Mouse (Mus musculus): ENCODE results near the gene Fto. TPM values are rescaled to one million over a fixed set of nuclear protein-coding genes. Genes with fewer than 3 reads are reported as not detected.

Gene Fto
- polyA plus RNA-seq, 1 experiment from 2014 or later, result 90.1 TPM

DNA sequence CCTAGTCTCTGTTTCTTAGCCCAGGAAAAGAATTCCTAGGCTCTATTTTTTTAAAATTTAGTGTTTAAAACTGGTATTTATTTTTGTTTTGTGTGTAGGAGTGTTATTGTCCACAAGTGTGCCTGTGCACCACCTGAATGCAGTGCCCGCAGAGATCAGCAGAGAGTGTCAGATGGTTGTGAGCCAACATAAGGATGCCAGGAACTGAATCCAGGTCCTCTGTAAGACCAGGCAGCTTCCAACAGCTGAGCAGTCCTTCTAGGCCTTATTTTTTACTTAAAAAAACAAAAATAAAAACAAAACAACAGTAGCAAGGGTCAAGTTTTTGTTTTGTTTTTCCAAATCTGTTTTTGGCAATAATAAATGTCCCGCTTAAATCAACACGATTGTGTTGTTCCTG, 69.9 kb downstream of the Fto start:
- H3K36me3 ChIP-seq (ENCODE audit: poor library complexity, severe bottlenecking), result no peaks in the 10 kb centered on the region
- H3K27ac ChIP-seq, result no peak overlapping the region
- no peak for ATAC-seq
- WGBS, result 65% methylated on average over 3 of the region's 3 CpGs
- no peak overlapping the region; the same call in 1 of the 2 replicates for H3K4me2 ChIP-seq
- H3K9me3 ChIP-seq (replicated peaks), result no peaks in the 10 kb centered on the region
- H3K4me3 ChIP-seq, result no peak overlapping the region
- H3K27me3 ChIP-seq, result peaks cover 17% of the 10 kb centered on the region
- H3K9ac ChIP-seq, result no peak overlapping the region
- H3K4me1 ChIP-seq, result peaks cover 40% of the 10 kb centered on the region

- H3K9ac ChIP-seq, result no peak overlapping the region
- no peaks in the 10 kb centered on the region for H3K9me3 ChIP-seq (replicated peaks)
- H3K36me3 ChIP-seq (ENCODE audit: poor library complexity, severe bottlenecking), result no peaks in the 10 kb centered on the region
- H3K4me1 ChIP-seq, result peaks cover 40% of the 10 kb centered on the region
- 10% methylated on average over 10 of the region's 11 CpGs for WGBS
- ATAC-seq, result peak; percentile 48; the same call in 1 of the 2 replicates
- peaks cover 16% of the 10 kb centered on the region for H3K27me3 ChIP-seq
- no peak overlapping the region; the same call in 1 of the 2 replicates for H3K4me2 ChIP-seq
- H3K4me3 ChIP-seq, result no peak overlapping the region
- H3K27ac ChIP-seq, result no peak overlapping the region
These were observed 70.5 kb downstream of the Fto start for GRCm38 (mm10) chr8:91383811-91384210.

- H3K9ac ChIP-seq, result no peak overlapping the region
- H3K27ac ChIP-seq, result no peak overlapping the region
- no peaks in the 10 kb centered on the region for H3K9me3 ChIP-seq (replicated peaks)
- H3K4me2 ChIP-seq, result no peak overlapping the region
- H3K4me3 ChIP-seq, result no peak overlapping the region
- H3K4me1 ChIP-seq, result peaks cover 40% of the 10 kb centered on the region
- H3K36me3 ChIP-seq (ENCODE audit: poor library complexity, severe bottlenecking), result no peaks in the 10 kb centered on the region
- peak; percentile 39; the same call in 1 of the 2 replicates for ATAC-seq
- 65% methylated on average over 3 of the region's 3 CpGs for WGBS
- peaks cover 12% of the 10 kb centered on the region for H3K27me3 ChIP-seq
These were observed 71.1 kb downstream of the Fto start for GRCm38 (mm10) chr8:91384389-91384788.

DNA sequence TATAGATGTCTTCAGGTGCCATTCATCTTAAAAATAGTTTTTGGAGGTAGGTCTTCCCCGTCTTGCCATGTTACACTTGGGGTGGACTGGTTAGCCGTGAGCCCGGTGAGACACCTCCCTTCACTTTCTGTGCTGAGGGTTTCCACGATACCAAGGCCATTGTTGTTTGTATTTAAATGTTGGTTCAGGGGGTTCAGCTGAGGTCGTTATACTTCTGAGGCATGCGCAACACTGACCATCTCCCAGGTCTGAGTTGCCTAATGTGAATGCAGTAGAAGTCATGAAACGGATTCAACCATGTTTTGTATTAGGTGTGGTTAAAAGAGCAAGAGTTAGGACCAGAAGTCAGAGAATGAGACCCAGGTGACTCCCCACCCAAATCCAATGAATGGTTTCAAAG, 72.5 kb downstream of the Fto start:
- 92% methylated on average over 7 of the region's 7 CpGs for WGBS
- H3K4me1 ChIP-seq, result peaks cover 45% of the 10 kb centered on the region
- no peaks in the 10 kb centered on the region for H3K9me3 ChIP-seq (replicated peaks)
- peaks cover under 1% of the 10 kb centered on the region; the same call in 1 of the 2 replicates for H3K27me3 ChIP-seq
- H3K4me3 ChIP-seq, result no peak overlapping the region
- H3K36me3 ChIP-seq (ENCODE audit: poor library complexity, severe bottlenecking), result no peaks in the 10 kb centered on the region
- no peak overlapping the region for H3K27ac ChIP-seq
- no peak for ATAC-seq
- H3K9ac ChIP-seq, result no peak overlapping the region
- H3K4me2 ChIP-seq, result no peak overlapping the region

GRCm38 (mm10) chr8:91390369-91391020, 77.2 kb downstream of the Fto start:
- 57% methylated on average over 9 of the region's 9 CpGs for WGBS
- no peaks in the 10 kb centered on the region for H3K27me3 ChIP-seq
- H3K36me3 ChIP-seq (ENCODE audit: poor library complexity, severe bottlenecking), result no peaks in the 10 kb centered on the region
- peaks cover 21% of the 10 kb centered on the region for H3K4me1 ChIP-seq
- H3K27ac ChIP-seq, result no peak overlapping the region
- ATAC-seq, result no peak
- H3K4me3 ChIP-seq, result no peak overlapping the region
- no peak overlapping the region for H3K9ac ChIP-seq
- no peak overlapping the region for H3K4me2 ChIP-seq
- H3K9me3 ChIP-seq (replicated peaks), result no peaks in the 10 kb centered on the region

GRCm38 (mm10) chr8:91392261-91392660, 78.9 kb downstream of the Fto start:
- Histone ChIP-seq H3K27ac (no peak overlapping the region), H3K36me3 (ENCODE audit: poor library complexity, severe bottlenecking) (no peaks in the 10 kb centered on the region), H3K9me3 (replicated peaks) (no peaks in the 10 kb centered on the region), H3K4me2 (no peak overlapping the region), H3K4me1 (peaks cover 21% of the 10 kb centered on the region), H3K27me3 (no peaks in the 10 kb centered on the region), H3K9ac (no peak overlapping the region), H3K4me3 (no peak overlapping the region)
- WGBS, result 83% methylated on average over 7 of the region's 7 CpGs
- ATAC-seq, result no peak

DNA sequence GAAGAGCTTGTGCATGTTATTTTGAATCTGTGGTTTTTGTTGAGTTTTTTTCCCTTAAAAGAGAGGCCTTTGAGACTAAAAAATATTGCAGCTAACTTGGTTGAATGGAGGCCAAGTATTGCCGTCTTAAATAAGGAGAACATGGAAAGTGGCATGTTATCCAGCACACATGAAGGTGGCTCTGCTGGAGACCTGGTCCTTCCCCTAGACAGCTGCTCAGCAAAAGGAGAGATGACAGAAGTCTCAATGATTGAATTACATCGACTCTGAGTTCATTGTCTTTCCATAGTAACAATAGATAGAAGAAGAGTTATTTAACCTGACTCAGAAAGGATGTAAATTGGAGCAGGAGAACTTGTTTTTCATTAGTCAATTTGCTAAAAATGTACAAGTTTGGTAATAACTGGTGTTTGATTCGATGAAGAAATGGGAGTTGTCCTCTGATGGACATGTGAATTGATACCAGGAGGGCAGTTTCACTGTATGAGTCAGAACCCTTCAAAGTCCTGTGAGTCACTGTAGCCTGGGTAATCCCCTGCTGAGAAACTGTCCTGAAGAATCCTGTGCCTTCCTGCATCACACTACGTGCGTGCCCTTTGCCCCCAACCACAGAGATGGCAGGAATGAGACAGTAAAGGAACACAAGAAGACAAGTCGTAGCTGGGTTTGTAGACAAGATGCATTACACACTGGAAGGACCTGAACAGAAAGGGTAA, 82.2 kb downstream of the Fto start:
- Histone ChIP-seq H3K4me1 (peaks cover 13% of the 10 kb centered on the region), H3K27ac (no peak overlapping the region), H3K9me3 (replicated peaks) (no peaks in the 10 kb centered on the region), H3K4me2 (no peak overlapping the region), H3K9ac (no peak overlapping the region), H3K27me3 (no peaks in the 10 kb centered on the region), H3K36me3 (ENCODE audit: poor library complexity, severe bottlenecking) (no peaks in the 10 kb centered on the region), H3K4me3 (no peak overlapping the region)
- no peak for ATAC-seq
- WGBS, result 84% methylated on average over 6 of the region's 6 CpGs

- H3K36me3 ChIP-seq (ENCODE audit: poor library complexity, severe bottlenecking), result no peaks in the 10 kb centered on the region
- WGBS, result 96% methylated on average over 5 of the region's 5 CpGs
- H3K4me1 ChIP-seq, result 0 out of 2 replicates have a peak, but pooled peaks cover 4% of the 10 kb centered on the region
- no peak overlapping the region for H3K27ac ChIP-seq
- no peaks in the 10 kb centered on the region for H3K9me3 ChIP-seq (replicated peaks)
- ATAC-seq, result no peak
- H3K27me3 ChIP-seq, result no peaks in the 10 kb centered on the region
- H3K4me2 ChIP-seq, result no peak overlapping the region
- no peak overlapping the region for H3K9ac ChIP-seq
- H3K4me3 ChIP-seq, result no peak overlapping the region
These were observed 84.7 kb downstream of the Fto start for GRCm38 (mm10) chr8:91398053-91398452.

GRCm38 (mm10) chr8:91402980-91403975, 90.0 kb downstream of the Fto start:
- Histone ChIP-seq H3K4me1 (no peaks in the 10 kb centered on the region), H3K27ac (no peak overlapping the region), H3K27me3 (no peaks in the 10 kb centered on the region), H3K36me3 (ENCODE audit: poor library complexity, severe bottlenecking) (peaks cover 5% of the 10 kb centered on the region), H3K9ac (no peak overlapping the region), H3K9me3 (replicated peaks) (no peaks in the 10 kb centered on the region), H3K4me3 (no peak overlapping the region), H3K4me2 (no peak overlapping the region)
- ATAC-seq, result no peak
- 92% methylated on average over 9 of the region's 9 CpGs for WGBS

- no peak for ATAC-seq
- no peak overlapping the region for H3K27ac ChIP-seq
- WGBS, result 98% methylated on average over 7 of the region's 7 CpGs
These were observed 91.0 kb downstream of the Fto start for GRCm38 (mm10) chr8:91404311-91404710.

DNA sequence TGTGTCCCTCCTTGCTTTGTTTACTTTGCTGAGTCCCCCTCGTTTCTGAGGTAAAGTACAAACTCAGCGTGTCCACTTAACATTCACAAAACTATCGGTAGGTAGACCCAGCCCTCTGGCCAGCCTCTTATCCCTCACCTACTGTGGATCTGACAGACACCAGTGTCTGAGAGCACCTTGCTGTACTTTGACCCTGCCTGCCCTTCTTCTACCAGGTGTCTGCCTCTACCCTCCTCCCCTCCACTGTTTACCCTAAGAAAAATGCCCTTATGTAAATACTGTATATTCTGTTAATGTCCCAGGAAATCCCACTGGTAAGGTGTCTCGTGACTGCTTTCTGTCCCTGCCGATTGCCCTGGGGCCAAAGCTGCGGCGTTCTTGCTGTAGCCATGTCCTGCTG, 91.8 kb downstream of the Fto start:
- no peak for ATAC-seq
- Histone ChIP-seq H3K9me3 (replicated peaks) (no peaks in the 10 kb centered on the region), H3K27me3 (no peaks in the 10 kb centered on the region), H3K9ac (no peak overlapping the region), H3K4me1 (no peaks in the 10 kb centered on the region), H3K36me3 (ENCODE audit: poor library complexity, severe bottlenecking) (peaks cover 17% of the 10 kb centered on the region), H3K27ac (no peak overlapping the region), H3K4me3 (no peak overlapping the region), H3K4me2 (no peak overlapping the region)
- 93% methylated on average over 7 of the region's 7 CpGs for WGBS

More at GRCm38 (mm10) chr8:91404311-91404710, 91.0 kb downstream of the Fto start:
- no peaks in the 10 kb centered on the region for H3K27me3 ChIP-seq
- no peak overlapping the region for H3K4me3 ChIP-seq
- H3K4me2 ChIP-seq, result no peak overlapping the region
- no peaks in the 10 kb centered on the region for H3K9me3 ChIP-seq (replicated peaks)
- no peaks in the 10 kb centered on the region for H3K4me1 ChIP-seq
- H3K36me3 ChIP-seq (ENCODE audit: poor library complexity, severe bottlenecking), result peaks cover 9% of the 10 kb centered on the region
- H3K9ac ChIP-seq, result no peak overlapping the region
